Mouse (Mus musculus) neutrophil, adult 83 days (primary cell): ENCODE data around the gene Ankrd53. TPM values are rescaled to one million over a fixed set of nuclear protein-coding genes. Genes with fewer than 3 reads are reported as not detected.

Experiments
- total RNA-seq, 2 experiments: library from RNA; stranded (reverse); gene quantifications; one replicate each; pipeline ENCODE4 v1.2.4; 2023

Ankrd53 gene
- not detected for total RNA-seq

GRCm38 (mm10) chr6:83762344-83762743 lies at the start of gene Ankrd53:
Gene Ankrd53, plus strand, starts transcription at chr6:83762644.

DNA sequence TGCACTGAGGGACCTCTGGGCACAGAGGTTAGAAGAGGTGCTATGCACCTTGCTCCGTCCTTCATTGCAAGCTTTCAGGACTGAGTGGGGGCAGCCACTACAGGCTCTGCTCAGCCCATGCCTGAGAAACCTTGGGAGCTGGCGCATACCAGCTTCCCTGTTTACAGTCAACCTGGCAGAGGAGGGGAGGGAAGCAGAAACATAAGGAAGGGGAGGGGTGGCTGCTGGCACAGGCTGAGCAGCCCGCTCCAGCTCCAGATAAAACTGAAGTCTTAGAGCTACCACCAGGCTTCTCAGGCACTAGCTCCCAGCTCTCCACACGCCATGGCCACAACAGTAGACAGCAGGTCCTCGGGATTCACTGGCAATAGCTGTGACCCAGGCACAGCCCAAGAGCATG lies 19.7 kb upstream of the Ankrd53 start, which contains the start of gene Atp6v1b1:
Gene Atp6v1b1 (plus strand): TSS at position 230 of the 400 bp plus-strand sequence.

DNA sequence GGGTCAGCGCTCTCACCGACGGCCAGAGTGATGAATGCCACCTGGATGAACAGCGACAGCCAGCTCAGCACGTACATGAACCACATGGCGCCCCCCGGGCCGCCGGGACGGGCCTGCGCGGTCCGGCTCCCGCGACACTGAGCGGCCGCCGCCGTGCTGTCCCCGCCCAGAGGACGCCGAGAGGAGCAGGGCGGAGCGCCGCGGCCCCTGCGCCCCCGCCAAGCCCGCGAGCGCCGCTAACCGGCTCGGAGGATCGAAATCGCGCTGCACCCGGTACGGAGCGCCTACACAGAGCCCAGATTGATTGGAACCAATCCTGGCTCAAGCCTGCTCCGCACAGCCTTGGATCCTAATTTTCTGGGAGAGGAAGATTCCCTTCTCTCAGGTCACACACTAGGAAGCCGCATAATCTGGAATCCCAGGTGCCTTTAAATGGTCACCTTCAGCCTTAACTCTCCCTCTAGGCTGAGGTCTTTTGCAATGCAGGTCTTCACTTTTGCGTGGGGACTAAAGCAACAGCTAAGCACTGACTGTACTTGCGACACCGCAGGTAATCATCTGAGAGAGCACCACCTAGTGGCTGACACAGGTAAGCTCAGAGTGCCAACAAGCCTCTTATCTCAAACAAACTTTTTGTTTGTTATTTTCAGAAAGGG lies 13.3 kb downstream of the Ankrd53 start, which contains the start of gene Tex261:
Gene Tex261 (minus strand): TSS at position 176 of the 656 bp plus-strand sequence.

DNA sequence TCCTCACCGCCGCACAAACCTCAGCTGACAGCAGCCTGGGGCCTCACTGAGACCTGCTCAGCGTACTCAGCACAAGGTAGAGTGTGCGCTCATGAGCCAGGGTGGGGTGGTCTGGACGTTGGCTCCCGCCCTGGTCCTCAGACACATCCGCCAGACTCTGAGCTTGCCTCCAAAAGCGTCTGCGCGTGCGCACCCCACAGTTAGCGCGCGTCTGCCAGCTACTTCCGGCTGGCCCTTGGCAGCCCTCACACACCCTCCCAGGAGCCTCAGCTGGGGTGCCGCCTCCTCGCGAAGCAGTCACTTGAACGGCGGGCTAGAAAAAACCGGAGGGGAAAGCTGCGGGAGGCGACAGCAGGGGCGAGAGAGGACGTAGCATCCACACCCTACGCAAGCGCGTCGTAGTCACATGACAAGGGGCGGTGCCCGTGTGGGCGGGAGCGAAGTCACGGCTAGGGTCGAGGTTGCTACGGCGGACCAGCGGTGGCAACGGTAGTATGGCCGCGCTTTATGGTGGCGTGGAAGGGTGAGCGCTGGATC lies 32.4 kb downstream of the Ankrd53 start, which contains the start of gene Nagk:
Gene Nagk (plus strand): TSS at position 223 of the 537 bp plus-strand sequence.

Other genes with a start within 250 kb of the Ankrd53 start
- not detected for gene Actg2, start 226.4 kb upstream of the Ankrd53 start, total RNA-seq
- gene Stambp, start 189.9 kb upstream of the Ankrd53 start, total RNA-seq = 10 to 100 TPM; 20.9 to 21.2 TPM
- gene Clec4f, start 106.5 kb upstream of the Ankrd53 start, total RNA-seq = not detected
- gene Cd207, start 84.8 kb upstream of the Ankrd53 start, total RNA-seq = not detected
- gene Vax2, start 51.4 kb upstream of the Ankrd53 start, total RNA-seq = not detected
- gene Atp6v1b1, start 19.7 kb upstream of the Ankrd53 start, total RNA-seq = not detected
- gene Tex261, start 13.2 kb downstream of the Ankrd53 start, total RNA-seq = 10 to 100 TPM; 39.9 to 57.4 TPM
- gene Nagk, start 32.3 kb downstream of the Ankrd53 start, total RNA-seq = 10 to 100 TPM; 16.3 to 18.2 TPM
- gene Paip2b, start 69.1 kb downstream of the Ankrd53 start, total RNA-seq = 1 to 10 TPM; 5.0 to 7.6 TPM
- 10 to 100 TPM; 92.6 to 93.6 TPM for gene Zfp638, start 104.5 kb downstream of the Ankrd53 start, total RNA-seq
- under 1 TPM; 0.09 to 0.13 TPM for gene Dysf, start 245.9 kb downstream of the Ankrd53 start, total RNA-seq